Mouse (Mus musculus) liver, embryonic 15.5 days (tissue): ENCODE results near the gene Ncln. TPM values are rescaled to one million over a fixed set of nuclear protein-coding genes. Genes with fewer than 3 reads are reported as not detected.

Source experiments
- ATAC-seq: fragments of 200-750 bp; cut with Nextera tagmentation; 2 replicates; pipeline ENCODE4 v1.8.0; 2017; ENCODE audit warnings: moderate number of reproducible peaks, mild to moderate bottlenecking, moderate library complexity; ENCODE audit not compliant: insufficient read depth
- H3K27ac ChIP-seq: fragments of 300-500 bp; sonication (generic); replicated peaks from 2 replicates; pipeline ENCODE4 v1.5.1; 2015; ENCODE audit warnings: mild to moderate bottlenecking, inconsistent platforms
- H3K27me3 ChIP-seq: fragments of 300-500 bp; sonication (generic); 2 replicates; pipeline ENCODE4 v1.6.1; 2015; ENCODE audit warnings: mild to moderate bottlenecking, inconsistent platforms
- H3K36me3 ChIP-seq: fragments of 300-500 bp; sonication (generic); replicated peaks from 2 replicates; pipeline ENCODE4 v1.6.1; 2015; ENCODE audit warnings: moderate library complexity, mild to moderate bottlenecking, inconsistent platforms
- H3K4me1 ChIP-seq: fragments of 300-500 bp; sonication (generic); replicated peaks from 2 replicates; pipeline ENCODE4 v1.6.1; 2015; ENCODE audit warnings: inconsistent platforms
- H3K4me2 ChIP-seq: fragments of 300-500 bp; sonication (generic); 2 replicates; pipeline ENCODE4 v1.6.1; 2015; ENCODE audit warnings: moderate library complexity, mild to moderate bottlenecking, inconsistent platforms
- H3K4me3 ChIP-seq: fragments of 300-500 bp; sonication (generic); replicated peaks from 2 replicates; pipeline ENCODE4 v1.5.1; 2015; ENCODE audit warnings: mild to moderate bottlenecking, inconsistent platforms
- H3K9ac ChIP-seq: fragments of 300-500 bp; sonication (generic); 2 replicates; pipeline ENCODE4 v1.6.1; 2015; ENCODE audit warnings: moderate library complexity, mild to moderate bottlenecking, inconsistent platforms
- H3K9me3 ChIP-seq: fragments of 300-500 bp; sonication (generic); replicated peaks from 2 replicates; pipeline ENCODE4 v1.6.1; 2016; ENCODE audit warnings: inconsistent platforms
- WGBS: fragments of 180-500 bp; shearing (Covaris S2); methylation state at CpG from one replicate; pipeline ENCODE4 v1.1.7; 2015; ENCODE audit warnings: mixed read lengths; ENCODE audit not compliant: insufficient replicate concordance; 5-methylcytosine and 5-hydroxymethylcytosine counted together
- polyA plus RNA-seq: library from polyadenylated mRNA; unstranded; fragments of >200 nt; fragmentation: Nextera tagmentation; extraction: Ambion mirVana; gene quantifications from 2 replicates; pipeline ENCODE4 v1.2.1, GENCODE M21; 2015

Gene Ncln
- polyA plus RNA-seq, 1 experiment from 2014 or later: 43.7 TPM

DNA sequence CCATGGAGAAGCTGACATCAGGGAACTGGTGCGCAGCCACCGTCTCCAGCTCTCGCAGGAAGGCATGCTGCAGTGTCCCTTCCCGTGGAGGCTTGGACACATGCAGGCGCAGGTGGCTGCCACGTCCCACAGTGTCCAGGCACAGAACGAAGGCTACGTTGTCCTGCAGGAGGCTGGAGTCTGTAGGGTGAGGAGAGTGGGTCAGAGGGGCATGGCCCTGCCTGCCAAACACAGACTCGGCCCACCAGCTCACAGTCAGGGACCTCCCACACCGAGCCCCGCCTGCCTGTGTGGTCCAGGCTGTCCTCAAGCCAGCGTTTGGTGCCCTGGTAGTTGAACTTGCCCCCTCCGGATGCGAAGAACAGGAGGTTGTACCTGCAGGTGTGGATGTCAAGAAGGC, 6.3 kb downstream of the Ncln start:
- H3K4me2 ChIP-seq: no peak overlapping the region
- peaks cover 75% of the 10 kb centered on the region for H3K36me3 ChIP-seq
- 75% methylated on average over 14 of the region's 14 CpGs for WGBS
- ATAC-seq: no peak
- no peak overlapping the region for H3K9ac ChIP-seq
- H3K4me3 ChIP-seq: no peak overlapping the region
- no peaks in the 10 kb centered on the region for H3K27me3 ChIP-seq
- H3K4me1 ChIP-seq: peaks cover 27% of the 10 kb centered on the region
- no peaks in the 10 kb centered on the region for H3K9me3 ChIP-seq
- H3K27ac ChIP-seq: no peak overlapping the region

DNA sequence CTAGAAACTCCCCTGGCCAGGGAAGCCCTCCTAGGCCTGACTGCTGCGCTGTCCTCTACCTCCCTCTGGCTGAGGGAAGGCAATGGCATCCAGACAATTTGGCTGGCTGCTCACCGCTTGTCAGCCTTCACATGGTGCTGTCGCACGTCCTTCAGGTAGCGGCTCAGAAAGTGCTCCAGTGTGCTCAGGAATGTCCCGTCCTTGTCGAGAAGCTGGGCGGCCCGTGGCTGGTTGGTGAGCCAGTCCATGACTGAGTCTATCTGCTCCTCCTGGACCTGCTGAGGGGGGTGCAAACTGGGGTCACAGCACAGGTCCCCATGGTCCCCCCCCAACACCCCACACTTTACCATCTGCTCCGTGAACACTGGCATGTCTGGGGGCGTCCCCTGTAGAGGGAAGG, 8.1 kb downstream of the Ncln start:
- 78% methylated on average over 11 of the region's 11 CpGs for WGBS

DNA sequence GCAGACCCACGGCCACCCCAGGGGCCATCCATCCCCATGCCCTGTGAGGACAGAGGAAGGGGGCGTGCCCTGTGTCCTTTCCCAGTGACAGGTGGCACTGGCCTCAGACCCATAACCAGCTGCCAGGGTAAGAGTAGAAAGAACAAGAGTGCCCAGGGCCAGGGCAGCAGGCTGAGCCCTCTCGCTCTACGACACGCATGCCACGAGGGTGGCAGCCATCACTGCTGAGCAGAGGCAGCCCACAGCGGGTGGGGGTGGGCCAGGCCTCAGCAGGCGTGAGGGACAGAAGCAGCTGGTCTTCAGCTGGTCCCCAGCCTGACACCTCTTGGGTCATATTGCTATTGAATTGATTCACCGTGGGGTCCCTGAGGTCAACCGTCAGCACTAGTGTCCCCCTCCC, 9.7 kb downstream of the Ncln start:
- no peak for ATAC-seq
- 77% methylated on average over 10 of the region's 10 CpGs for WGBS
- Histone ChIP-seq H3K9ac (no peak overlapping the region), H3K4me3 (no peak overlapping the region), H3K27me3 (peaks cover 17% of the 10 kb centered on the region), H3K4me1 (peaks cover 22% of the 10 kb centered on the region), H3K4me2 (no peak overlapping the region), H3K36me3 (peaks cover 52% of the 10 kb centered on the region), H3K9me3 (no peaks in the 10 kb centered on the region), H3K27ac (no peak overlapping the region)

More for the DNA sequence above, 8.1 kb downstream of the Ncln start:
- Histone ChIP-seq H3K9me3 (no peaks in the 10 kb centered on the region), H3K27ac (no peak overlapping the region), H3K36me3 (peaks cover 67% of the 10 kb centered on the region), H3K27me3 (peaks cover under 1% of the 10 kb centered on the region), H3K9ac (no peak overlapping the region), H3K4me2 (no peak overlapping the region), H3K4me3 (no peak overlapping the region), H3K4me1 (0 out of 2 replicates have a peak, but pooled peaks cover 12% of the 10 kb centered on the region)
- no peak for ATAC-seq

DNA sequence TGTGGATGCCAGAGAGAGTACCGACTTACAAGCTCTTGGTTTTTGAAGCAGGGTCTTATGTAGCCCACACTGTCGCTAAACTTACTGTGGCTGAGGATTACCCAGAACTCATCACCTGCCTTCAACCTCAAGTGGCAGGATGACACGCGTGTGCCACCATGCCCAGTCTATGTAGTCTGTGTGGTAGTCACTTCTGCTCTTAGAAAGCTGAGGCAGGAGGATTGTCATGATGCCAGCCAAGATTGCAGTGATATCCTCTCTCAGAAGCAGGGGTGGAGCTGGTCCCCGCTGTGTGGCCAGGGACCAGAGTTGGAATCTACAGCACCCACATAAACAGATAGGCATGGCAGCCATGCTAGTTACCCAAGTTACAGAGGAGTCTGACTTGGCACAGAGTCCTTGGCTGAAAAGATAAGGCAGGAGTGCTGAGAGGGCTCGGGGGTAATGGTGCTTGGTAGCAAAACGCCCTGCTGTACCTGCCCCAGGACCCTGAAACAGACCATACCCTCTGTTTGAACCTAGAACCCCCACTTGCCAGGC, 10.6 kb downstream of the Ncln start:
- no peak overlapping the region for H3K9ac ChIP-seq
- H3K27ac ChIP-seq: no peak overlapping the region
- peak; percentile 8; the same call in 1 of the 2 replicates for ATAC-seq
- H3K9me3 ChIP-seq: no peaks in the 10 kb centered on the region
- H3K4me3 ChIP-seq: no peak overlapping the region
- H3K4me2 ChIP-seq: no peak overlapping the region
- WGBS: 45% methylated on average over 7 of the region's 7 CpGs
- peaks cover 22% of the 10 kb centered on the region for H3K4me1 ChIP-seq
- peaks cover 42% of the 10 kb centered on the region for H3K36me3 ChIP-seq
- H3K27me3 ChIP-seq: peaks cover 26% of the 10 kb centered on the region

DNA sequence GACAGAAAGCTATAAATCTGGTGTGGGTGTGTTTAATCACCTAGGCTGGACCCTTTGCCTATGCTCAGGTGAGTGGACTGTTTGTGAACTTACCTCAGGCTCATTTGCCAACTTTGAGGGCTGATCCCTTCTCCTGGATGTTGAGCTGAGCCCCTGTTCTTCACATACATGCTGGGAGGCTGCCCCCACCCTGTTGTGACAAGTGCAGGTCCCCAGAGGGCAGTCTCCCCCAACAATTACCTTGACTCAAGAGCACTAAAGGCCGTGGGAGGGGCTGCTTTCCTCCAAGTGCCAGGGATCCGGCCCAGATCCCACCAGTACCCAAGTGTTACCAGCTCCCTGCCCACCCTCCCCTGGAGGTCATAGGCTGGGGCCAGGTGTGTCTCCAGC, 11.1 kb downstream of the Ncln start:
- peaks cover 31% of the 10 kb centered on the region for H3K27me3 ChIP-seq
- 14% methylated on average over 2 of the region's 2 CpGs for WGBS
- no peak overlapping the region for H3K4me3 ChIP-seq
- no peak; the same call in 1 of the 2 replicates for ATAC-seq
- H3K27ac ChIP-seq: no peak overlapping the region
- H3K9ac ChIP-seq: no peak overlapping the region
- peaks cover 22% of the 10 kb centered on the region for H3K4me1 ChIP-seq
- no peaks in the 10 kb centered on the region for H3K9me3 ChIP-seq
- H3K36me3 ChIP-seq: peaks cover 37% of the 10 kb centered on the region
- no peak overlapping the region for H3K4me2 ChIP-seq

DNA sequence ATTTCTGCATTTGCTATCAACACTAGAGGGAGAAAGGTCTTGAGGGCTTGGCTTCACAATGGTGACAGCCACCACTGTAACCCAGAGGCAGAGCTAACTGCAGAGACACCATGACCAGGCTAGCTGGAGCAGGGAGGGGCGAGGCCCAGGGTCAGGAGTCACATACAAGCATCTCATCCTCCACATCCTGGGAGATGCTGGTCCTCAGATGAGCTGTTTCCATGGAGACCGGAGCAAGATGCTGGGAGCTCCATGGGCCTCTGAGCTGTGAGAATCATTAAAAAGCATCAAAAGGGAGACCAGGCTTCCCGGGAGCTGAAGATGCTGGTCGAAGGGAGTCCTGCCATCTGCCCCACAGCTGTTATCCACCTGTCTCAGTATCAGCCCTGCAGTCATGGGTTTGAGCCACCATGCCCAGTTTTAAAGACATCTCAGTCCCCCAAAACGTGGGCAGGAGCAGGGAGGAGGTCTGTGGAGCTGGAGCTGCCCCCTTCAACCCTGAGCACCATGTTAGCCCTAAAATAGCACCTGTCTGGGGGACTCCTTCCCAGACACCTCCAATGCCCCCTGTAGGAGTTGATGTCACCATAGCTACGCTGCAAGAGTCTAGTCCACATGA, 11.6 kb downstream of the Ncln start:
- Histone ChIP-seq H3K36me3 (peaks cover 32% of the 10 kb centered on the region), H3K4me3 (no peak overlapping the region), H3K9ac (no peak overlapping the region), H3K4me2 (no peak overlapping the region), H3K27me3 (peaks cover 36% of the 10 kb centered on the region), H3K4me1 (peaks cover 22% of the 10 kb centered on the region), H3K27ac (no peak overlapping the region), H3K9me3 (no peaks in the 10 kb centered on the region)
- 54% methylated on average over 6 of the region's 6 CpGs for WGBS
- no peak for ATAC-seq

DNA sequence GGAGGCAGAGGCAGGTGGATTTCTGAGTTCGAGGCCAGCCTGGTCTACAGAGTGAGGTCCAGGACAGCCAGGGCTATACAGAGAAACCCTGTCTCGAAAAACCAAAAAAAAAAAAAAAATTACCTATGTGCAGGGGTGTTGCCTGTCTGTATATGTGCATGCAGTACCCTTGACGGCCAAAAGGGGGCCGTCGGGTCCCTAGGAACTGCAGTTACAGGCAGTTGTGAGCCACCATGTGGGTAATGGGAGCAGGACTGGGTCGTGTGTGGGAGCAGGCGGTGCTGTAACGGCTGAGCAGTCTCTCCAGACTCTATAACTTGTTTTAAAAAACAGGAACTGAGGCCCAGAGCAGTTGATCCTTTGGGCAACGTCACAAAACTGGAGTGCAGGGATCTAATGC, 12.2 kb downstream of the Ncln start:
- 13% methylated on average over 9 of the region's 9 CpGs for WGBS
- Histone ChIP-seq H3K9ac (no peak overlapping the region), H3K4me2 (no peak overlapping the region), H3K4me3 (no peak overlapping the region), H3K36me3 (peaks cover 26% of the 10 kb centered on the region), H3K4me1 (peaks cover 22% of the 10 kb centered on the region), H3K27me3 (peaks cover 39% of the 10 kb centered on the region), H3K9me3 (no peaks in the 10 kb centered on the region), H3K27ac (no peak overlapping the region)
- no peak for ATAC-seq

DNA sequence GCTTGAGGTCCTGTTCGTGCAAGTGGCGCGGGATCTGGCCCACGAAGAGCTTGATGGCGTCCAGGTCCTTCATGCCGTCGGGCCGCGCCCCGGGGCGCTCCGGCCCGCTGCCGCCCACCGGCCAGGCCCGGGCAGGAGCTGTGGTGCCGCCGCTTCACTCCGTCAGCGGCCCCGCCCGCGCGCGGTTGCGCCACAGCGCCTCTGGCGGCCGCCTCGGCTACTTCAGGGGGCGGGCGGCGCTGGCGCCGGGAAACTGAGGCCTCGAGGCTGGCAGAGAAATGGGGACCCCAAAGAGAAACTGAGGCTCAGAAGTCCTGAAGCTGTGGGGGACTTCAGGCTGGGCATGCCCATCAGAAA, 13.7 kb downstream of the Ncln start, which contains the start of gene Celf5:
TSS of gene Celf5 (minus strand) at position 177 of the 357 bp plus-strand sequence.
- Histone ChIP-seq H3K4me3 (peak within 1 kb of the TSS; percentile 42), H3K4me1 (peaks cover 26% of the 10 kb centered on the region), H3K36me3 (peaks cover 12% of the 10 kb centered on the region), H3K9ac (no peak within 1 kb of the TSS), H3K27me3 (peaks cover 54% of the 10 kb centered on the region), H3K4me2 (peak within 1 kb of the TSS; percentile 70), H3K27ac (no peak within 1 kb of the TSS), H3K9me3 (no peaks in the 10 kb centered on the region)
- WGBS: under 1% methylated on average over 35 of the region's 36 CpGs
- peak; percentile 27; the same call in 1 of the 2 replicates for ATAC-seq

DNA sequence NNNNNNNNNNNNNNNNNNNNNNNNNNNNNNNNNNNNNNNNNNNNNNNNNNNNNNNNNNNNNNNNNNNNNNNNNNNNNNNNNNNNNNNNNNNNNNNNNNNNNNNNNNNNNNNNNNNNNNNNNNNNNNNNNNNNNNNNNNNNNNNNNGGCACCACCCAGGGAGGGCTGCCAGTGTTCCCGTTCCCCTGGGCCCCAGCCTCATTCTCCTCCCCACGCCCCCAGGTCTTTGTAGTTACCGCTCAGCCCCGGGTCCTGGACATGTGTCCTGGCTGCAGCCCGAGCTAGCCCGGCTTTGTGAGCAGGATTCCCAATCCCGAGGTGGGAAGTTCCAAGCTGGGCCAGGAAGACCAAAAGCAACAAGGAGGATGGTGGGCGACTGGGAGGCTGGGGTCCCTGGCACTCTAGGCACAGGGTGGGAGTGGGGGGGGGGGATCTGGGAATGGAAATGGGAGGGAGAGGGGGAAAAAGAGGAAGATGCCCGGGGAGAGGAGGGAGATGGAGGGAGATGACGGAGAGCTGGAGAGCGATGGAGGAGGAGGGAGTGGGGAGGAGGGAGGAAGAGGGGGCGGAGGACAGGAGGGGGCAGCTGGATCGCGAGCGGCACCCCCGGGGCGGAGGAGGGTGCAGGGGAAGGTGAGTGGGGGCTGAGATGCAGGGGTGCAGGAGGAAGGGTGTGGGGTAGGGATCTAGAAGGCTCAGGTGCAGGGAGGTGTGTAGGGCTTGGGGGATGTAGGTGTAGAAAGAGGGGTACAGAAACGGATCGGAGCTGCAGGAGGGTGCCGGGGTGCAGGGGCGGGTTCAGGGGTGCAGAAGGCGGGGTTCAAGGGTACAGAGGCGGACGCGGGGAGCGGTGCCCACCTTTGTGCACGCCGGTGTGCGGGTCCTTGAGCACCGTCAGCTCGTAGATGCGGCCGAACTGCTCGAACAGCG, 14.3 kb downstream of the Ncln start:
- peak overlapping the region; percentile 42 for H3K4me3 ChIP-seq
- WGBS: 4% methylated on average over 35 of the region's 35 CpGs
- H3K9me3 ChIP-seq: no peaks in the 10 kb centered on the region
- ATAC-seq: no peak
- H3K27me3 ChIP-seq: peaks cover 60% of the 10 kb centered on the region
- no peak overlapping the region for H3K27ac ChIP-seq
- peaks cover 29% of the 10 kb centered on the region for H3K4me1 ChIP-seq
- H3K9ac ChIP-seq: no peak overlapping the region
- H3K36me3 ChIP-seq: peaks cover 5% of the 10 kb centered on the region
- H3K4me2 ChIP-seq: peak overlapping the region; percentile 70

DNA sequence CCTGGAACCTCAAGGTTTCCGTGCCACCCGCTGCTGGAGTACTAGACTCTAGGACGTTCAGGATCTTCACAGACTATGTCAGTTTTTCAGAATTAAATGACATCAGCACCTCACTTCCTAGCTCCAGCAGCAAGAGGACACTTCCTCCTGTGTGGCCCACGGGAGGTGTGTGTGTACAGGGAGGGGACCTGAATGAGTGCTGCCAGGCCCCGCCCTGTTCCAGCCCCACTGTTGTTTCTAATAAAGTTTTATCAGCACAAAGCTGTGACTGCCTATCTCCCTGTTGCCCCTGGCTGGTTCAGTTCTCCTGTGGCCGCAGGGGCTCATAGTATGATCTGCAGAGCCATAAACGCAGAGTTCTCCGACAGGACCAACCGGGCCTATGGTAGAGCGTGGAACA, 21.7 kb downstream of the Ncln start:
- ATAC-seq: no peak
- Histone ChIP-seq H3K4me2 (no peak overlapping the region), H3K36me3 (no peaks in the 10 kb centered on the region), H3K4me1 (peaks cover 9% of the 10 kb centered on the region), H3K9ac (no peak overlapping the region), H3K27me3 (peaks cover 98% of the 10 kb centered on the region), H3K27ac (no peak overlapping the region), H3K4me3 (no peak overlapping the region), H3K9me3 (no peaks in the 10 kb centered on the region)
- WGBS: 52% methylated on average over 10 of the region's 10 CpGs

DNA sequence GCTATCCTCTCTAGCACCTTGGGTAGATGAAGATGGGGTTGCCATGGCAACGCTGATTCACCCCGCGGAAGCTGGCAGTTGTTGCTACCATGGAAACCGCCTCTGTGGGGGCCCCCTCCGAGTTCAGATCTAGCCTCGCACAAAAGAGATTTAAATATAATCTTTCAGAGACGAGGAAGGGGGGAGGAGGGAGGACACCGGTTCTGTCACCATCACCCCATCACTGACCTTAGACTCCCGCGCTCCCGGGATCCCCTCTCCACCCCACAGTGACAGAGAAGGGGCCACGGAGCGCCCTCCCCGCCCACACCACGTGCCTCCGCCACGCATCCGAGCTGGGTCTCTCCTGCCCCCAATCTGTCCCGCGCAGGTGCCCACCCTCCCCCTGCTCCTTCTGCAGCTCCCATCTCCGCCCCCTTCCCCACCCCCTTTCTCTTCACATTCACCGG, 23.2 kb downstream of the Ncln start:
- Histone ChIP-seq H3K36me3 (no peaks in the 10 kb centered on the region), H3K9me3 (no peaks in the 10 kb centered on the region), H3K9ac (no peak overlapping the region), H3K4me2 (no peak overlapping the region), H3K4me3 (no peak overlapping the region), H3K4me1 (peaks cover 9% of the 10 kb centered on the region), H3K27me3 (peaks cover 100% of the 10 kb centered on the region), H3K27ac (no peak overlapping the region)
- 3% methylated on average over 22 of the region's 22 CpGs for WGBS
- ATAC-seq: no peak
